Mouse (Mus musculus): ENCODE measurements around the gene Cnst.

Gene Cnst

GRCm38 (mm10) chr1:179553197-179553948 lies 7.2 kb downstream of the Cnst start:
- no peak for DNase-seq (ENCODE audit: low spot score in 2 of 2)

- DNase-seq (ENCODE audit: low spot score in 2 of 2) = no peak
Measured at GRCm38 (mm10) chr1:179553949-179554347, 7.8 kb downstream of the Cnst start.

GRCm38 (mm10) chr1:179556921-179557320 lies 10.8 kb downstream of the Cnst start:
- DNase-seq (ENCODE audit: low spot score in 2 of 2) = no peak

GRCm38 (mm10) chr1:179559446-179560194 lies 13.4 kb downstream of the Cnst start:
- DNase-seq (ENCODE audit: low spot score in 2 of 2) = no peak

GRCm38 (mm10) chr1:179560845-179561430 lies 14.8 kb downstream of the Cnst start:
- no peak for DNase-seq (ENCODE audit: low spot score in 2 of 2)

GRCm38 (mm10) chr1:179563211-179563610 lies 17.0 kb downstream of the Cnst start:
- DNase-seq (ENCODE audit: low spot score in 2 of 2) = no peak

- DNase-seq (ENCODE audit: low spot score in 2 of 2) = no peak
Measured at GRCm38 (mm10) chr1:179563926-179564325, 17.8 kb downstream of the Cnst start.

- no peak for DNase-seq (ENCODE audit: low spot score in 2 of 2)
Measured at GRCm38 (mm10) chr1:179567558-179567957, 21.4 kb downstream of the Cnst start.

- no peak for DNase-seq (ENCODE audit: low spot score in 2 of 2)
Measured at GRCm38 (mm10) chr1:179568690-179569398, 22.7 kb downstream of the Cnst start.

- no peak for DNase-seq (ENCODE audit: low spot score in 2 of 2)
Measured at GRCm38 (mm10) chr1:179570482-179570881, 24.3 kb downstream of the Cnst start.

GRCm38 (mm10) chr1:179571686-179572085 lies 25.5 kb downstream of the Cnst start:
- no peak for DNase-seq (ENCODE audit: low spot score in 2 of 2)

- no peak for DNase-seq (ENCODE audit: low spot score in 2 of 2)
Measured at GRCm38 (mm10) chr1:179573650-179574206, 27.6 kb downstream of the Cnst start.

- no peak for DNase-seq (ENCODE audit: low spot score in 2 of 2)
Measured at GRCm38 (mm10) chr1:179578625-179579024, 32.5 kb downstream of the Cnst start.

- no peak for DNase-seq (ENCODE audit: low spot score in 2 of 2)
Measured at GRCm38 (mm10) chr1:179580200-179580599, 34.0 kb downstream of the Cnst start.

- DNase-seq (ENCODE audit: low spot score in 2 of 2) = no peak
Measured at GRCm38 (mm10) chr1:179581422-179581821, 35.3 kb downstream of the Cnst start.

- DNase-seq (ENCODE audit: low spot score in 2 of 2) = no peak
Measured at GRCm38 (mm10) chr1:179582021-179582433, 35.9 kb downstream of the Cnst start.

GRCm38 (mm10) chr1:179583090-179583489 lies 36.9 kb downstream of the Cnst start:
- DNase-seq (ENCODE audit: low spot score in 2 of 2) = no peak

GRCm38 (mm10) chr1:179584220-179584619 lies 38.0 kb downstream of the Cnst start:
- no peak for DNase-seq (ENCODE audit: low spot score in 2 of 2)

- DNase-seq (ENCODE audit: low spot score in 2 of 2) = no peak
Measured at GRCm38 (mm10) chr1:179585646-179586045, 39.5 kb downstream of the Cnst start.

GRCm38 (mm10) chr1:179586430-179587095 lies 40.4 kb downstream of the Cnst start:
- DNase-seq (ENCODE audit: low spot score in 2 of 2) = no peak

- DNase-seq (ENCODE audit: low spot score in 2 of 2) = no peak
Measured at GRCm38 (mm10) chr1:179588230-179588629, 42.1 kb downstream of the Cnst start.

Data from cerebellum, postnatal 4 days (tissue).